Comparison of ENCODE assay signal across 8 mouse cellular contexts in the genomic region with DNA sequence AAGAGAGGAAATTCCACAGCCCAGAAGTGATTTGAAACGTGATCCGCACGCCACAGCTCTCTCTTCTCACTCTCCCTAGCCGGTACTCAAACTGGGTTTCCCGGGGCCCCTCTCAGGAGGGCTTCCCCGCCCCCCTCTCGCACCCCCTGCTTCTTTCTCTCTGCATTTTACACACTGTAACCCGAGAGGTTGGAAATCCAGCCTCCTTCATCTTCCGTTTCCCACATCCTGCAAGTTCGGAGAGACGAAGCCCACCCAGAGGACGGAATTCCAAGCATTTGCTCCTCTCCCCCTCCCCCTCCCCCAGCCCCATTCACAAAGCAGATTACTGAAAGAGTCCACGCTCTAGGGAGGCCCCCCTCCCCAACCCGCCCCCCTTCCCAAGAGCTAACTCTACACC. TPM values are rescaled to one million over a fixed set of nuclear protein-coding genes. Genes with fewer than 3 reads are reported as not detected.
DNase-seq lines count a peak whose midpoint lies in the region; ATAC-seq and TF ChIP-seq lines count a peak whose summit lies in the region.

No protein-coding gene starts in this region.

- no peak for TF ChIP-seq CTCF in lung, postnatal 0 days (IDR thresholded peaks at IDR 0.05)

- H3K4me2 ChIP-seq in lung, postnatal 0 days (replicated peaks; ENCODE audit: low read depth, low read length), result peak overlapping the region; percentile 49
- H3K4me2 ChIP-seq in forebrain, embryonic 13.5 days, result peak overlapping the region; percentile 55
- peak overlapping the region; percentile 54 for H3K4me2 ChIP-seq in liver, embryonic 11.5 days
- H3K4me2 ChIP-seq in stomach, embryonic 15.5 days, result peak overlapping the region; percentile 54

- WGBS in lung, postnatal 0 days, result 2% methylated on average over 14 of the region's 14 CpGs
- 2% methylated on average over 14 of the region's 14 CpGs for WGBS in forebrain, embryonic 13.5 days
- WGBS in liver, embryonic 11.5 days, result 3% methylated on average over 14 of the region's 14 CpGs
- 2% methylated on average over 14 of the region's 14 CpGs for WGBS in stomach, embryonic 15.5 days

- peak overlapping the region; percentile 26 for H3K9ac ChIP-seq in lung, postnatal 0 days (replicated peaks; ENCODE audit: low read depth)
- peak overlapping the region; percentile 50; the same call in 1 of the 2 replicates for H3K9ac ChIP-seq in forebrain, embryonic 13.5 days
- H3K9ac ChIP-seq in liver, embryonic 11.5 days (ENCODE audit: low read depth, low read length), result peak overlapping the region; percentile 34; the same call in 1 of the 2 replicates
- H3K9ac ChIP-seq in stomach, embryonic 15.5 days, result 0 out of 2 replicates have a peak overlapping the region, but pooled peaks have one; percentile 10

- H3K4me3 ChIP-seq in lung, postnatal 0 days (ENCODE audit: low read depth, low read length), result peak overlapping the region; percentile 20
- peak overlapping the region; percentile 26 for H3K4me3 ChIP-seq in forebrain, embryonic 13.5 days
- peak overlapping the region; percentile 28; the same call in 1 of the 2 replicates for H3K4me3 ChIP-seq in liver, embryonic 11.5 days (ENCODE audit: low read depth, low read length)
- H3K4me3 ChIP-seq in stomach, embryonic 15.5 days (replicated peaks), result peak overlapping the region; percentile 23

- H3K27me3 ChIP-seq in lung, postnatal 0 days (replicated peaks; ENCODE audit: insufficient read depth, low read length), result no peaks in the 10 kb centered on the region
- 0 out of 2 replicates have a peak, but pooled peaks cover 3% of the 10 kb centered on the region for H3K27me3 ChIP-seq in forebrain, embryonic 13.5 days
- peaks cover 59% of the 10 kb centered on the region for H3K27me3 ChIP-seq in liver, embryonic 11.5 days (replicated peaks; ENCODE audit: control insufficient read depth, insufficient read depth, low read length)
- no peaks in the 10 kb centered on the region for H3K27me3 ChIP-seq in stomach, embryonic 15.5 days (replicated peaks)

- H3K36me3 ChIP-seq in lung, postnatal 0 days (ENCODE audit: insufficient read depth, low read length), result no peaks in the 10 kb centered on the region
- no peaks in the 10 kb centered on the region for H3K36me3 ChIP-seq in forebrain, embryonic 13.5 days (ENCODE audit: poor library complexity, severe bottlenecking)
- no peaks in the 10 kb centered on the region for H3K36me3 ChIP-seq in liver, embryonic 11.5 days (ENCODE audit: control insufficient read depth, insufficient read depth, low read length)
- no peaks in the 10 kb centered on the region for H3K36me3 ChIP-seq in stomach, embryonic 15.5 days

- DNase-seq in lung, postnatal 0 days (ENCODE audit: low spot score), result peak; percentile 58
- DNase-seq in lung, postnatal 25 days (ENCODE audit: low spot score), result no peak
- peak; percentile 60 for DNase-seq in liver, embryonic 11.5 days (ENCODE audit: low spot score)
- DNase-seq in cerebellum, adult 11 months, result no peak
- no peak for DNase-seq in cerebellum, postnatal 10 days
- no peak for DNase-seq in layer of hippocampus, adult 11-12 months (ENCODE audit: low spot score)

- peak; percentile 20; the same call in 1 of the 2 replicates for ATAC-seq in lung, postnatal 0 days
- peak; percentile 50; the same call in 1 of the 2 replicates for ATAC-seq in forebrain, embryonic 13.5 days
- ATAC-seq in liver, embryonic 11.5 days (replicated peaks; ENCODE audit: low FRiP score), result peak; percentile 43; the same call in 1 of the 2 replicates
- ATAC-seq in stomach, embryonic 15.5 days (ENCODE audit: insufficient read depth, low FRiP score, low read depth), result peak; percentile 76

- peak overlapping the region; percentile 74 for H3K27ac ChIP-seq in lung, postnatal 0 days (ENCODE audit: low read length)
- peak overlapping the region; percentile 54 for H3K27ac ChIP-seq in forebrain, embryonic 13.5 days
- H3K27ac ChIP-seq in liver, embryonic 11.5 days (ENCODE audit: low read depth, low read length), result peak overlapping the region; percentile 71
- peak overlapping the region; percentile 88 for H3K27ac ChIP-seq in stomach, embryonic 15.5 days

- no peaks in the 10 kb centered on the region for H3K9me3 ChIP-seq in lung, postnatal 0 days (ENCODE audit: low read length)
- 0 out of 2 replicates have a peak, but pooled peaks cover 1% of the 10 kb centered on the region for H3K9me3 ChIP-seq in forebrain, embryonic 13.5 days (replicated peaks)
- H3K9me3 ChIP-seq in liver, embryonic 11.5 days (ENCODE audit: control insufficient read depth, low read length), result no peaks in the 10 kb centered on the region
- no peaks in the 10 kb centered on the region for H3K9me3 ChIP-seq in stomach, embryonic 15.5 days

- H3K4me1 ChIP-seq in lung, postnatal 0 days (ENCODE audit: insufficient read depth, low read depth, low read length), result peaks cover 8% of the 10 kb centered on the region; the same call in 1 of the 2 replicates
- H3K4me1 ChIP-seq in forebrain, embryonic 13.5 days, result peaks cover 51% of the 10 kb centered on the region
- peaks cover 39% of the 10 kb centered on the region for H3K4me1 ChIP-seq in liver, embryonic 11.5 days (replicated peaks; ENCODE audit: control insufficient read depth, insufficient read depth, low read length)
- H3K4me1 ChIP-seq in stomach, embryonic 15.5 days, result peaks cover 23% of the 10 kb centered on the region

- no peak for TF ChIP-seq EP300 in lung, postnatal 0 days (IDR thresholded peaks at IDR 0.05)

RNA-seq across cellular contexts. Expression of a gene that starts 26.5 kb away (rescaled TPM):
- polyA plus RNA-seq in lung, postnatal 0 days (2015; fragmentation: Nextera tagmentation; extraction: Ambion mirVana), result 30.0 and 49.5 TPM in 2 replicates
- polyA plus RNA-seq in forebrain, embryonic 13.5 days (2015; fragmentation: Nextera tagmentation; extraction: Ambion mirVana), result 21.0 and 22.0 TPM in 2 replicates
- polyA plus RNA-seq in liver, embryonic 11.5 days (2014; fragmentation: Nextera tagmentation; extraction: Ambion mirVana), result 41.6 and 47.0 TPM in 2 replicates
- 11.5 and 20.9 TPM in 2 replicates for polyA plus RNA-seq in stomach, embryonic 15.5 days (2015; fragmentation: Nextera tagmentation; extraction: Ambion mirVana)

Comparison
In these comparisons a context has a peak if more than half of its experiments do, and no peak if none do; other contexts are left out.
1. DNase-seq: peak in lung, postnatal 0 days (single experiment) and liver, embryonic 11.5 days (single experiment); none in lung, postnatal 25 days (single experiment), cerebellum, adult 11 months (single experiment), cerebellum, postnatal 10 days (0 of 2) and layer of hippocampus, adult 11-12 months (single experiment).
2. ATAC-seq: peak in every context shown above with its lines; median percentile 76 in stomach, embryonic 15.5 days; 50 in forebrain, embryonic 13.5 days; 43 in liver, embryonic 11.5 days; 20 in lung, postnatal 0 days.
3. Peak in every context shown above with its lines, with median percentiles within 50 percentile points of each other: H3K27ac ChIP-seq, H3K4me2 ChIP-seq, H3K4me3 ChIP-seq and H3K9ac ChIP-seq.